Mouse (Mus musculus): ENCODE measurements around the gene Fth1. TPM values are rescaled to one million over a fixed set of nuclear protein-coding genes. Genes with fewer than 3 reads are reported as not detected.

Fth1 gene
- total and polyA plus RNA-seq, 3 experiments, result 303 to 2,849 (median 317) TPM

DNA sequence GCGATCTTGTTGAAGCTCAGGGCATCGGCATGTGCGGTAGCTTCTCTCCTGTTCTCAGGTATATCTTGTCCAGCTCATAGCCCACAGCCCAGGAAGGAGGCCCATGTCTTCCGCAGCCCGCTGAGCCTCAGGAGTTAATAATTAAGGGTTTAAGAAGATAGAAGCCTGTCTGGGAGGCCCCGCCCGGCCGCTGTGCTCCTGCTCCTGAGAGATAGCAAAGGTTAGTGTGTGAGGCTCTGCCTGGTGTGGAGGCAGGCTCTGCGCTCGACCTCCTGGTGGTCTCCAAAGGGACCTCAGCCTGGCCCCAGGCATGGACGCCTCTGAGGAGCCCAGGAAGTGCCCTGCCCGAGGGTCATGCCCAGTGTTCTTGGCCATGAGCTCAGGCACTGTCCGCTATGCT lies 34.4 kb downstream of the Fth1 start (continued):
- no peak for TF ChIP-seq JUN (IDR thresholded peaks at IDR 0.05; ENCODE audit: insufficient read depth, low read depth, low read length)
- no peak for TF ChIP-seq MAZ (IDR thresholded peaks at IDR 0.05; ENCODE audit: low read depth, low read length)
- TF ChIP-seq RCOR1 (conservative IDR thresholded peaks at IDR 0.05; ENCODE audit: low read depth, low read length), result no peak

DNA sequence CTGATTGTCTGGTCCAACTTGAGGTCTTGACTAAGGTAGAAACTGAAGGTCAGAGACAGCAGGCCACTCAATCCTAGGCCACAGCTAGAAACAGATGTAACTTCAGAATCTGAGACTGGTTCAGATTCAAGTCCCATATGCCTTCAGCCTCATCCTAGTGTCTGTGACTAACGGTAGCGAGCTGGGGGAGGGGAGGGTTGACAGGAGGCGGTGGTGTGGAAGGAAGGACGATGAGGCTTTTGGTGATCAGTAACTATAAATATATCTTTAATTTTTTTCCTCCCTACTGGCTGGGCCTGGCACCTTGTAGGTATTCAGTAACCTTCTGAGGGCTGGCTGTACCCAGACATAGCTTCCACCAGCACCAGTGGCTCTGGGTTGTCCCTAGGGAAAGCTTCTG lies 35.0 kb downstream of the Fth1 start:
- Histone ChIP-seq H3K9ac (ENCODE audit: insufficient read depth, low read depth) (no peak overlapping the region), H3K27ac (ENCODE audit: insufficient read depth, low read depth) (no peak overlapping the region)
- in situ Hi-C loops (cut with MboI; ENCODE audit: low pct_ligation_motif_present, low pct_unique_long_range_greater_than_20kb, low sequenced_read_pairs), result no loop called here

DNA sequence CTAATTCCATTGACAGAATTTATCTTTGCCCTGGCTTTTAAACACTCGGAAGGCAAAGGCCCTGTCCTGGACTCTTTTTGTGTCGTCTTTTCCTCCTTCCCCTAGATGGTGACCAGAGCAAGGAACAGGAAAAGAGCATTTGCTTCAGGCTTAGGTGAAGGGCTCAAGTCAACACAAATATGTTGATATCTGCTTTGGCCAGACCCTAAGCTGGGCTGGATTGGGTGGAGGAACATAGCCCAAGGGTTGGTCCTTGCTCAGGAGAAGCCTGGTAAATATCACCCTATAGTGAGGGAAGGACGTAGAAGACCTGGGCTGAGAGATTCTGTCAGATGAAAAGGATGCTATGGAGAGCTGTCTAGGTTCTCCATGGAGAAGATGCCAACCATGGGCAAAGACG lies 35.8 kb downstream of the Fth1 start:
- H3K4me1 ChIP-seq (ENCODE audit: control insufficient read depth in 1 of 2, insufficient read depth in 2 of 2), result peaks cover 6 to 12% of the 10 kb centered on the region in 2 experiments
- dilution Hi-C loops (cut with MboI; ENCODE audit: extremely low pct_ligation_motif_present, extremely low pct_unique_long_range_greater_than_20kb, low sequenced_read_pairs), result no loop called here
- no peaks in the 10 kb centered on the region for H3K9me3 ChIP-seq (replicated peaks; ENCODE audit: low read length)
- no peak overlapping the region for H3K9ac ChIP-seq (ENCODE audit: insufficient read depth, low read depth)
- no peaks in the 10 kb centered on the region for H3K36me3 ChIP-seq (replicated peaks in 1 of 2; ENCODE audit: control insufficient read depth in 1 of 2, insufficient read depth in 1 of 2, low read length in 1 of 2)
- no peak overlapping the region for H3K27ac ChIP-seq (ENCODE audit: insufficient read depth, low read depth)
- no peak overlapping the region for H3K4me3 ChIP-seq (replicated peaks in 1 of 3; ENCODE audit: low read depth in 2 of 3, low read length in 2 of 3, poor library complexity in 1 of 3)
- DNase-seq (ENCODE audit: extremely low read depth), result no peak
- H3K4me2 ChIP-seq (ENCODE audit: insufficient read depth, low read depth, poor library complexity, severe bottlenecking), result no peak overlapping the region
- in situ Hi-C loops (cut with MboI; ENCODE audit: low pct_ligation_motif_present, low pct_unique_long_range_greater_than_20kb, low sequenced_read_pairs), result no loop called here
- no peaks in the 10 kb centered on the region for H3K79me2 ChIP-seq (replicated peaks; ENCODE audit: control insufficient read depth, extremely low read depth, insufficient read depth, poor library complexity, severe bottlenecking)
- H3K27me3 ChIP-seq (replicated peaks), result peaks cover 41% of the 10 kb centered on the region
- TF ChIP-seq PAX5 (IDR thresholded peaks at IDR 0.05; ENCODE audit: low read length) (no peak), CTCF (conservative IDR thresholded peaks at IDR 0.05 in 1 of 2, IDR thresholded peaks at IDR 0.05 in 1 of 2; ENCODE audit: low read depth in 2 of 2, low read length in 2 of 2) (no peak), TCF12 (IDR thresholded peaks at IDR 0.05; ENCODE audit: low read depth, low read length) (no peak), ZKSCAN1 (IDR thresholded peaks at IDR 0.05; ENCODE audit: borderline replicate concordance, low read depth, low read length) (no peak), RCOR1 (conservative IDR thresholded peaks at IDR 0.05; ENCODE audit: low read depth, low read length) (no peak), KAT2A (IDR thresholded peaks at IDR 0.05; ENCODE audit: insufficient replicate concordance, low read length) (no peak)

More for the DNA sequence above, 35.0 kb downstream of the Fth1 start:
- Histone ChIP-seq H3K36me3 (replicated peaks in 1 of 2; ENCODE audit: control insufficient read depth in 1 of 2, insufficient read depth in 1 of 2, low read length in 1 of 2) (no peaks in the 10 kb centered on the region), H3K4me1 (ENCODE audit: control insufficient read depth in 1 of 2, insufficient read depth in 2 of 2) (peaks cover 6 to 12% of the 10 kb centered on the region in 2 experiments), H3K27me3 (replicated peaks) (peaks cover 44% of the 10 kb centered on the region), H3K9me3 (replicated peaks; ENCODE audit: low read length) (no peaks in the 10 kb centered on the region), H3K4me3 (replicated peaks in 1 of 3; ENCODE audit: low read depth in 2 of 3, low read length in 2 of 3, poor library complexity in 1 of 3) (no peak overlapping the region), H3K4me2 (ENCODE audit: insufficient read depth, low read depth, poor library complexity, severe bottlenecking) (no peak overlapping the region), H3K79me2 (replicated peaks; ENCODE audit: control insufficient read depth, extremely low read depth, insufficient read depth, poor library complexity, severe bottlenecking) (no peaks in the 10 kb centered on the region)
- dilution Hi-C loops (cut with MboI; ENCODE audit: extremely low pct_ligation_motif_present, extremely low pct_unique_long_range_greater_than_20kb, low sequenced_read_pairs), result no loop called here
- DNase-seq (ENCODE audit: extremely low read depth), result no peak
- TF ChIP-seq ELF1 (IDR thresholded peaks at IDR 0.05; ENCODE audit: low read depth, low read length) (no peak), CHD2 (IDR thresholded peaks at IDR 0.05; ENCODE audit: low read length) (no peak), ETS1 (conservative IDR thresholded peaks at IDR 0.05; ENCODE audit: low read depth, low read length) (no peak), KAT2A (IDR thresholded peaks at IDR 0.05; ENCODE audit: insufficient replicate concordance, low read length) (no peak), JUND (conservative IDR thresholded peaks at IDR 0.05; ENCODE audit: low read depth, low read length) (no peak), RAD21 (IDR thresholded peaks at IDR 0.05; ENCODE audit: low read depth, low read length) (no peak), IRF4 (IDR thresholded peaks at IDR 0.05; ENCODE audit: low read depth, low read length) (no peak), BHLHE40 (IDR thresholded peaks at IDR 0.05; ENCODE audit: low read depth, low read length) (no peak)

All from CH12.LX (cell line).